Mouse (Mus musculus) MEL (cell line): ENCODE measurements at regions not wholly inside any gene's neighbourhood (a gene's known extent, or its start where the extent isn't known, plus 50 kb on each side); places are given as distances from the start of the nearest gene placed in this dataset.

Experiments used
- DNase-seq: peaks from one replicate; pipeline ENCODE4 v3.0.0; 2011; ENCODE audit warnings: low read depth, low spot score
- H3K27ac ChIP-seq: 2 replicates; pipeline ENCODE4 v1.5.1; 2012; ENCODE audit warnings: low read depth, mild to moderate bottlenecking, control low read depth, low read length, moderate library complexity; ENCODE audit not compliant: control insufficient read depth
- H3K27me3 ChIP-seq, 2 experiments: fragments of 150-350 bp in 1 of 2; sonication (generic) in 1 of 2; 2 replicates each; pipeline ENCODE4 v1.6.1; 2012; ENCODE audit warnings: low read length in 2 of 2, mild to moderate bottlenecking in 2 of 2, improper control_type of control experiment in 1 of 2, moderate library complexity in 1 of 2; ENCODE audit not compliant: insufficient read depth in 2 of 2, control insufficient read depth in 1 of 2
- H3K36me3 ChIP-seq, 2 experiments: 2 replicates each; pipeline ENCODE4 v1.6.1; 2012 to 2014; ENCODE audit warnings: low read length in 2 of 2, improper control_type of control experiment in 1 of 2, inconsistent platforms in 1 of 2, mild to moderate bottlenecking in 1 of 2; ENCODE audit not compliant: insufficient read depth in 2 of 2, control insufficient read depth in 1 of 2
- H3K4me1 ChIP-seq, 2 experiments: fragments of 150-350 bp in 1 of 2; sonication (generic) in 1 of 2; 2 replicates each; pipeline ENCODE4 v1.6.1; 2012; ENCODE audit warnings: low read length in 2 of 2, improper control_type of control experiment in 1 of 2, mild to moderate bottlenecking in 1 of 2; ENCODE audit not compliant: insufficient read depth in 2 of 2, control insufficient read depth in 1 of 2
- H3K4me3 ChIP-seq, 2 experiments: fragments of 150-350 bp in 1 of 2; sonication (generic) in 1 of 2; 2 replicates each; pipeline ENCODE4 v1.5.1; 2012; ENCODE audit warnings: low read depth in 2 of 2, low read length in 2 of 2, mild to moderate bottlenecking in 2 of 2, moderate library complexity in 2 of 2, control low read depth in 1 of 2, improper control_type of control experiment in 1 of 2; ENCODE audit not compliant: control insufficient read depth in 1 of 2, insufficient read depth in 1 of 2
- H3K79me2 ChIP-seq: 2 replicates; pipeline ENCODE4 v1.6.1; 2012; ENCODE audit warnings: mild to moderate bottlenecking, low read length, moderate library complexity; ENCODE audit not compliant: control insufficient read depth, poor library complexity, insufficient read depth
- H3K9ac ChIP-seq: 2 replicates; pipeline ENCODE4 v1.6.1; 2012; ENCODE audit warnings: low read depth, mild to moderate bottlenecking, control low read depth, low read length, moderate library complexity; ENCODE audit not compliant: control insufficient read depth, poor library complexity, severe bottlenecking
- H3K9me3 ChIP-seq: fragments of 150-350 bp; sonication (generic); replicated peaks from 2 replicates; pipeline ENCODE4 v1.6.1; 2012; ENCODE audit warnings: mild to moderate bottlenecking, low read length, improper control_type of control experiment, moderate library complexity; ENCODE audit not compliant: insufficient read depth
- BHLHE40 ChIP-seq: IDR thresholded peaks from 2 replicates; pipeline ENCODE4 v1.6.1; 2012; ENCODE audit warnings: low read depth, mild to moderate bottlenecking, inconsistent platforms, low read length, improper control_type of control experiment, borderline replicate concordance
- E2F4 ChIP-seq: IDR thresholded peaks from 2 replicates; pipeline ENCODE4 v1.6.1; 2011; ENCODE audit warnings: low read depth, low read length, improper control_type of control experiment, borderline replicate concordance
- ETS1 ChIP-seq: IDR thresholded peaks from 2 replicates; pipeline ENCODE4 v1.6.1; 2012; ENCODE audit warnings: low read depth, mild to moderate bottlenecking, inconsistent platforms, low read length, improper control_type of control experiment, moderate library complexity
- GABPA ChIP-seq: IDR thresholded peaks from 2 replicates; pipeline ENCODE4 v1.6.1; 2012; ENCODE audit warnings: low read depth, mild to moderate bottlenecking, inconsistent platforms, low read length, improper control_type of control experiment, moderate library complexity
- HCFC1 ChIP-seq: IDR thresholded peaks from 2 replicates; pipeline ENCODE4 v1.6.1; 2012; ENCODE audit warnings: low read depth, mild to moderate bottlenecking, inconsistent platforms, low read length, improper control_type of control experiment, moderate library complexity
- KAT2A ChIP-seq: conservative IDR thresholded peaks from 2 replicates; pipeline ENCODE4 v1.6.1; 2012; ENCODE audit warnings: low read depth, low read length, improper control_type of control experiment, inconsistent platforms
- MAFK ChIP-seq: IDR thresholded peaks from 2 replicates; pipeline ENCODE4 v1.6.1; 2011; ENCODE audit warnings: low read depth, mild to moderate bottlenecking, low read length, improper control_type of control experiment, borderline replicate concordance
- MAX ChIP-seq: IDR thresholded peaks from 2 replicates; pipeline ENCODE4 v1.6.1; 2011; ENCODE audit warnings: low read length, improper control_type of control experiment
- MEF2A ChIP-seq: IDR thresholded peaks from 2 replicates; pipeline ENCODE4 v1.6.1; 2014; ENCODE audit warnings: low read depth, mild to moderate bottlenecking, inconsistent platforms, low read length, improper control_type of control experiment; ENCODE audit not compliant: poor library complexity, insufficient replicate concordance, severe bottlenecking; ENCODE audit errors: extremely low read depth
- MYB ChIP-seq: IDR thresholded peaks from 2 replicates; pipeline ENCODE4 v1.6.1; 2011; ENCODE audit warnings: mild to moderate bottlenecking, low read depth, low read length, improper control_type of control experiment
- MYC ChIP-seq: IDR thresholded peaks from 2 replicates; pipeline ENCODE4 v1.6.1; 2011; ENCODE audit warnings: low read depth, mild to moderate bottlenecking, low read length, improper control_type of control experiment, moderate library complexity
- NELFE ChIP-seq: IDR thresholded peaks from 2 replicates; pipeline ENCODE4 v1.6.1; 2011; ENCODE audit warnings: low read depth, low read length, improper control_type of control experiment
- POLR2A ChIP-seq, 2 experiments: IDR thresholded peaks; 2 replicates each; pipeline ENCODE4 v1.6.1; 2011 to 2012; ENCODE audit warnings: low read length in 2 of 2, mild to moderate bottlenecking in 2 of 2, control low read depth in 1 of 2, improper control_type of control experiment in 1 of 2, low read depth in 1 of 2, moderate library complexity in 1 of 2; ENCODE audit not compliant: control insufficient read depth in 1 of 2, insufficient read depth in 1 of 2, poor library complexity in 1 of 2
- RCOR1 ChIP-seq: IDR thresholded peaks from 2 replicates; pipeline ENCODE4 v1.6.1; 2012; ENCODE audit warnings: low read depth, mild to moderate bottlenecking, inconsistent platforms, low read length, improper control_type of control experiment
- SIN3A ChIP-seq: IDR thresholded peaks from 2 replicates; pipeline ENCODE4 v1.6.1; 2012; ENCODE audit warnings: low read length, improper control_type of control experiment, inconsistent platforms
- SMC3 ChIP-seq: IDR thresholded peaks from 2 replicates; pipeline ENCODE4 v1.6.1; 2011; ENCODE audit warnings: low read depth, low read length, improper control_type of control experiment
- TBP ChIP-seq: IDR thresholded peaks from 2 replicates; pipeline ENCODE4 v1.8.0; 2011; ENCODE audit warnings: low read depth, low read length, improper control_type of control experiment
- UBTF ChIP-seq: IDR thresholded peaks from 2 replicates; pipeline ENCODE4 v1.6.1; 2012; ENCODE audit warnings: low read depth, mild to moderate bottlenecking, inconsistent platforms, low read length, improper control_type of control experiment, moderate library complexity, borderline replicate concordance; ENCODE audit not compliant: insufficient read depth
- ZNF384 ChIP-seq: IDR thresholded peaks from 2 replicates; pipeline ENCODE4 v1.6.1; 2012; ENCODE audit warnings: low read depth, mild to moderate bottlenecking, inconsistent platforms, low read length, improper control_type of control experiment

- Histone ChIP-seq H3K4me3 (no peak overlapping the region), H3K36me3 (no peaks in the 10 kb centered on the region), H3K4me1 (no peaks in the 10 kb centered on the region), H3K9ac (no peak overlapping the region), H3K79me2 (no peaks in the 10 kb centered on the region), H3K9me3 (no peaks in the 10 kb centered on the region)
- no peak for DNase-seq
- TF ChIP-seq E2F4, result no peak
- TF ChIP-seq TBP, result no peak
- TF ChIP-seq KAT2A, result no peak
- no peak for TF ChIP-seq POLR2A (IDR thresholded peaks at IDR 0.05; ENCODE audit: control insufficient read depth in 1 of 2, insufficient read depth in 1 of 2, low read depth in 1 of 2, low read length in 2 of 2, poor library complexity in 1 of 2)
- TF ChIP-seq GABPA, result no peak
- no peak for TF ChIP-seq UBTF
- no peak for TF ChIP-seq MAX
- no peak for TF ChIP-seq HCFC1
- TF ChIP-seq MEF2A, result no peak
- TF ChIP-seq SMC3, result no peak
- TF ChIP-seq RCOR1, result no peak
- no peak for TF ChIP-seq MYB
- no peak for TF ChIP-seq MAFK
- TF ChIP-seq, all 39 proteins: peak for 0
- Histone ChIP-seq H3K27me3 (no peaks in the 10 kb centered on the region), H3K27ac (no peak overlapping the region)
Measured at GRCm38 (mm10) chr1:193543834-193544233, 173.7 kb upstream of the Camk1g start.

GRCm38 (mm10) chr1:193543284-193543683 is 173.2 kb upstream of the Camk1g start:
- no peaks in the 10 kb centered on the region for H3K79me2 ChIP-seq
- H3K27me3 ChIP-seq, result no peaks in the 10 kb centered on the region
- H3K4me3 ChIP-seq, result no peak overlapping the region
- no peaks in the 10 kb centered on the region for H3K36me3 ChIP-seq
- no peak overlapping the region for H3K27ac ChIP-seq
- no peak overlapping the region for H3K9ac ChIP-seq
- TF ChIP-seq MAX, result no peak
- TF ChIP-seq SIN3A, result no peak
- no peak for TF ChIP-seq ETS1
- no peak for TF ChIP-seq GABPA
- no peak for TF ChIP-seq SMC3
- no peak for TF ChIP-seq MYC
- TF ChIP-seq NELFE, result no peak
- no peak for TF ChIP-seq BHLHE40
- no peak for TF ChIP-seq ZNF384
- no peaks in the 10 kb centered on the region for H3K4me1 ChIP-seq
- DNase-seq, result no peak
- H3K9me3 ChIP-seq, result no peaks in the 10 kb centered on the region
